Mouse (Mus musculus) cerebral cortex, adult 2 months (tissue): ENCODE measurements around the gene 2900026A02Rik.

Experiments used
- WGBS: fragments of 180-500 bp; shearing (Covaris S2); methylation state at CpG from one replicate; pipeline ENCODE4 v1.1.7; 2018; 5-methylcytosine and 5-hydroxymethylcytosine counted together

2900026A02Rik gene

GRCm38 (mm10) chr5:113122326-113123054, 98.5 kb downstream of the 2900026A02Rik start:
- WGBS = 49% methylated on average over 12 of the region's 12 CpGs

- 65% methylated on average over 6 of the region's 6 CpGs for WGBS
These were observed 99.5 kb downstream of the 2900026A02Rik start for GRCm38 (mm10) chr5:113121591-113121875.

- 43% methylated on average over 15 of the region's 15 CpGs for WGBS
These were observed 100.1 kb downstream of the 2900026A02Rik start for GRCm38 (mm10) chr5:113120741-113121590.

- 21% methylated on average over 13 of the region's 13 CpGs for WGBS
These were observed 101.1 kb downstream of the 2900026A02Rik start for GRCm38 (mm10) chr5:113119861-113120465.

- WGBS = 65% methylated on average over 9 of the region's 9 CpGs
These were observed 101.7 kb downstream of the 2900026A02Rik start for GRCm38 (mm10) chr5:113119291-113119690.

- WGBS = 56% methylated on average over 6 of the region's 6 CpGs
These were observed 102.3 kb downstream of the 2900026A02Rik start for GRCm38 (mm10) chr5:113118695-113119094.

- 43% methylated on average over 5 of the region's 5 CpGs for WGBS
These were observed 103.7 kb downstream of the 2900026A02Rik start for GRCm38 (mm10) chr5:113117361-113117760.

GRCm38 (mm10) chr5:113115896-113116295, 105.1 kb downstream of the 2900026A02Rik start:
- WGBS = 71% methylated on average over 10 of the region's 10 CpGs

GRCm38 (mm10) chr5:113114264-113115225, 106.5 kb downstream of the 2900026A02Rik start:
- 27% methylated on average over 20 of the region's 20 CpGs for WGBS

GRCm38 (mm10) chr5:113113120-113113519, 107.9 kb downstream of the 2900026A02Rik start:
- WGBS = 40% methylated on average over 5 of the region's 5 CpGs

- WGBS = 30% methylated on average over 4 of the region's 4 CpGs
These were observed 109.7 kb downstream of the 2900026A02Rik start for GRCm38 (mm10) chr5:113111336-113111735.

- 8% methylated on average over 1 of the region's 1 CpGs for WGBS
These were observed 110.1 kb downstream of the 2900026A02Rik start for GRCm38 (mm10) chr5:113110929-113111328.

GRCm38 (mm10) chr5:113109651-113110050, 111.4 kb downstream of the 2900026A02Rik start:
- 94% methylated on average over 2 of the region's 2 CpGs for WGBS

- WGBS = 55% methylated on average over 11 of the region's 11 CpGs
These were observed 112.8 kb downstream of the 2900026A02Rik start for GRCm38 (mm10) chr5:113108165-113108764.

- 50% methylated on average over 3 of the region's 3 CpGs for WGBS
These were observed 113.3 kb downstream of the 2900026A02Rik start for GRCm38 (mm10) chr5:113107709-113108108.

GRCm38 (mm10) chr5:113106594-113106993, 114.4 kb downstream of the 2900026A02Rik start:
- WGBS = 58% methylated on average over 7 of the region's 7 CpGs

- 70% methylated on average over 4 of the region's 4 CpGs for WGBS
These were observed 115.6 kb downstream of the 2900026A02Rik start for GRCm38 (mm10) chr5:113105481-113105880.

GRCm38 (mm10) chr5:113105035-113105434, 116.0 kb downstream of the 2900026A02Rik start:
- 66% methylated on average over 9 of the region's 9 CpGs for WGBS

- WGBS = 35% methylated on average over 7 of the region's 7 CpGs
These were observed 118.6 kb downstream of the 2900026A02Rik start for GRCm38 (mm10) chr5:113102455-113102854.

- 62% methylated on average over 10 of the region's 10 CpGs for WGBS
These were observed 119.6 kb downstream of the 2900026A02Rik start for GRCm38 (mm10) chr5:113101457-113101856.

GRCm38 (mm10) chr5:113100422-113100821, 120.6 kb downstream of the 2900026A02Rik start:
- 65% methylated on average over 11 of the region's 11 CpGs for WGBS
